Comparison of ENCODE assay signal across 12 mouse cellular contexts in genomic region chr14:32772085-32772484, GRCm38 (mm10).
"Had no signal": no experiment of that assay in that cellular context is flagged by ENCODE, and none has a peak within 500 bp of the region (broad histone marks: within the 10 kb centered on the region; RNA-seq: fewer than 3 reads in every experiment).

No protein-coding gene starts in this region.

- H3K9me3 ChIP-seq: lung, embryonic 15.5 days; megakaryocyte, embryonic 14.5 days; midbrain, embryonic 13.5 days; midbrain, embryonic 15.5 days; neural tube, embryonic 12.5 days had no signal

- H3K4me2 ChIP-seq: lung, embryonic 15.5 days; midbrain, embryonic 11.5 days; midbrain, embryonic 13.5 days; midbrain, embryonic 15.5 days; neural tube, embryonic 12.5 days had no signal

- ATAC-seq: liver, postnatal 0 days; lung, postnatal 0 days; midbrain, embryonic 13.5 days; midbrain, embryonic 15.5 days had no signal

- H3K36me3 ChIP-seq: lung, embryonic 15.5 days; midbrain, embryonic 13.5 days; midbrain, embryonic 15.5 days; neural tube, embryonic 12.5 days had no signal

- H3K9ac ChIP-seq: liver, postnatal 0 days; lung, embryonic 15.5 days; midbrain, embryonic 13.5 days; midbrain, embryonic 15.5 days; neural tube, embryonic 12.5 days had no signal

- H3K27ac ChIP-seq: lung, embryonic 15.5 days; macrophage; midbrain, embryonic 13.5 days; midbrain, embryonic 15.5 days; neural tube, embryonic 12.5 days had no signal

- H3K27me3 ChIP-seq: lung, embryonic 15.5 days; midbrain, embryonic 13.5 days; midbrain, embryonic 15.5 days; neural tube, embryonic 12.5 days had no signal

- H3K4me1 ChIP-seq: lung, embryonic 15.5 days; midbrain, embryonic 13.5 days; midbrain, embryonic 15.5 days; neural tube, embryonic 12.5 days had no signal

- H3K4me3 ChIP-seq: lung, embryonic 15.5 days; megakaryocyte, embryonic 14.5 days; midbrain, embryonic 13.5 days; midbrain, embryonic 15.5 days; neural tube, embryonic 12.5 days had no signal

- DNase-seq: liver, postnatal 0 days; right cerebral cortex, postnatal 25 days; thymus, adult 18-20 months; thymus, postnatal 36 days had no signal
